Mouse (Mus musculus) erythroblast, adult 5-6 weeks (primary cell): ENCODE results near the gene Lingo1. TPM values are rescaled to one million over a fixed set of nuclear protein-coding genes. Genes with fewer than 3 reads are reported as not detected.

ENCODE experiments used
- ATAC-seq: replicated peaks from 2 replicates; pipeline ENCODE4 v1.8.0; 2016; ENCODE audit warnings: moderate number of reproducible peaks, mild to moderate bottlenecking, moderate TSS enrichment, inconsistent platforms; ENCODE audit not compliant: poor library complexity, low FRiP score, severe bottlenecking
- total RNA-seq, 2 experiments: library from RNA; stranded (forward) in 1 of 2; stranded (reverse) in 1 of 2; fragments of 150-400 nt in 1 of 2; fragments of 200-764, 138-1000 nt in 1 of 2; gene quantifications; 2 replicates each; pipeline versions ENCODE4 v1.2.3 to v1.2.4; 2015 to 2017; ENCODE audit warnings: low replicate concordance in 2 of 2

Gene Lingo1
- total RNA-seq, 2 experiments from 2014 or later = not detected

GRCm38 (mm10) chr9:56577405-56577804 is 218.9 kb downstream of the Lingo1 start:
- no peak for ATAC-seq

- no peak for ATAC-seq
These were observed 223.5 kb downstream of the Lingo1 start for GRCm38 (mm10) chr9:56572534-56573479.

Other genes with a start within 250 kb of the Lingo1 start
- not detected in 2 replicates for gene Odf3l1, start 68.2 kb upstream of the Lingo1 start, total RNA-seq (2015; ENCODE audit: low replicate concordance)
- gene Odf3l1, start 68.2 kb upstream of the Lingo1 start, total RNA-seq (2017; ENCODE audit: low replicate concordance) = not detected in 2 replicates
- not detected in 2 replicates for gene Cspg4, start 68.6 kb upstream of the Lingo1 start, total RNA-seq (2015; ENCODE audit: low replicate concordance)
- 0.28 TPM in 1 of 2 replicates, not detected in the other for gene Cspg4, start 68.6 kb upstream of the Lingo1 start, total RNA-seq (2017; ENCODE audit: low replicate concordance)
- gene Snx33, start 131.9 kb upstream of the Lingo1 start, total RNA-seq (2015; ENCODE audit: low replicate concordance) = 0.38 and 1.3 TPM in 2 replicates
- gene Snx33, start 131.9 kb upstream of the Lingo1 start, total RNA-seq (2017; ENCODE audit: low replicate concordance) = 0.17 and 0.56 TPM in 2 replicates
- gene Imp3, start 141.0 kb upstream of the Lingo1 start, total RNA-seq (2015; ENCODE audit: low replicate concordance) = 18.4 and 45.7 TPM in 2 replicates
- 15.3 and 20.1 TPM in 2 replicates for gene Imp3, start 141.0 kb upstream of the Lingo1 start, total RNA-seq (2017; ENCODE audit: low replicate concordance)
- gene Snupn, start 154.4 kb upstream of the Lingo1 start, total RNA-seq (2015; ENCODE audit: low replicate concordance) = 4.0 and 7.3 TPM in 2 replicates
- gene Snupn, start 154.4 kb upstream of the Lingo1 start, total RNA-seq (2017; ENCODE audit: low replicate concordance) = 1.6 and 2.1 TPM in 2 replicates
- gene Ptpn9, start 198.5 kb upstream of the Lingo1 start, total RNA-seq (2015; ENCODE audit: low replicate concordance) = 5.0 and 8.6 TPM in 2 replicates
- 2.4 and 3.1 TPM in 2 replicates for gene Ptpn9, start 198.5 kb upstream of the Lingo1 start, total RNA-seq (2017; ENCODE audit: low replicate concordance)